In the genomic region with DNA sequence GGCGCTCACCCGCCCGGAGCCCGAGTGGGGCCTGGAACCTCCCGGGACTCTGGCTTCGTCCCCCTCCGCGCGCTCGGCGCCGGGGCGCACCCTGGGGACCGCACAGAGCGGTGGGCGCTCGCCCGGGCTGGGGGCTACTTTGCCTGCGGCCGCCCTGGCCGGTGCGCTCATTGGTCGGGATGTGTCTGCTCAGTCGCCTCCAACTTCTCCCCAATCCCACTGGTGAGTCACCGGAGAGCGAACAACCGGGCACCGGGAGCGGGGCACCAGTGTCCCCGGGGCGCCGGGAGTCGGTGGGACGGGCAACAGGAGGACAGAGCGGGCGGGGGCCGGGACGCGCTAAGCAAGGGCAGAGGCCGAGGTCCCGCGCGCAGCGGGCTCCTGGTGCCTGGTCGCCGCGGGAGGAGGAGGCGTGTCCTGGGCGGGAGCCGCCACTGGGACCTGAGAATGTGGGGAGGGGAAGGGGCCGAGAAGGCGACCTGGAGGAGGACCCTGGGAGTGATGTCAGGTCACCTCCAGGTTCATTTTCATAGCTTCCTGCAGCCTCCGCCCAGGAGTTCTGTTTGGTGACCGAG, we compare ENCODE assay signal across 9 mouse cellular contexts. TPM values are rescaled to one million over a fixed set of nuclear protein-coding genes. Genes with fewer than 3 reads are reported as not detected.
A peak's percentile ranks its signal among the peaks of the same experiment; 100 is the strongest.
DNase-seq lines count a peak whose midpoint lies in the region; ATAC-seq lines count a peak whose summit lies in the region.
"Had no signal": no experiment of that assay in that cellular context is flagged by ENCODE, and none has a peak within 500 bp of the region (broad histone marks: within the 10 kb centered on the region; RNA-seq: fewer than 3 reads in every experiment).

No protein-coding gene starts in this region.

- H3K4me1 ChIP-seq in embryonic facial prominence, embryonic 11.5 days (ENCODE audit: control insufficient read depth, insufficient read depth, low read length) = no peaks in the 10 kb centered on the region
- no peaks in the 10 kb centered on the region for H3K4me1 ChIP-seq in liver, embryonic 12.5 days
- no peaks in the 10 kb centered on the region for H3K4me1 ChIP-seq in neural tube, embryonic 11.5 days (ENCODE audit: control insufficient read depth, insufficient read depth, low read length)

- H3K36me3 ChIP-seq in embryonic facial prominence, embryonic 11.5 days (replicated peaks; ENCODE audit: control insufficient read depth, insufficient read depth, low read depth, low read length) = no peaks in the 10 kb centered on the region
- no peaks in the 10 kb centered on the region for H3K36me3 ChIP-seq in liver, embryonic 12.5 days
- H3K36me3 ChIP-seq in neural tube, embryonic 11.5 days (ENCODE audit: control insufficient read depth, insufficient read depth, low read length) = no peaks in the 10 kb centered on the region

- H3K9me3 ChIP-seq in embryonic facial prominence, embryonic 11.5 days (replicated peaks; ENCODE audit: control insufficient read depth, low read length) = no peaks in the 10 kb centered on the region
- no peaks in the 10 kb centered on the region for H3K9me3 ChIP-seq in liver, embryonic 12.5 days (replicated peaks)
- H3K9me3 ChIP-seq in neural tube, embryonic 11.5 days (ENCODE audit: control insufficient read depth, low read length) = no peaks in the 10 kb centered on the region

- no peaks in the 10 kb centered on the region for H3K27me3 ChIP-seq in embryonic facial prominence, embryonic 11.5 days (ENCODE audit: control insufficient read depth, insufficient read depth, low read length)
- peaks cover 29% of the 10 kb centered on the region for H3K27me3 ChIP-seq in liver, embryonic 12.5 days (replicated peaks)
- peaks cover 3% of the 10 kb centered on the region; the same call in 1 of the 2 replicates for H3K27me3 ChIP-seq in neural tube, embryonic 11.5 days (ENCODE audit: control insufficient read depth, insufficient read depth, low read length)
- H3K27me3 ChIP-seq: CH12.LX had no signal

- ATAC-seq in embryonic facial prominence, embryonic 11.5 days (replicated peaks; ENCODE audit: insufficient number of reproducible peaks, low FRiP score, low TSS enrichment, low read depth) = peak; percentile 86
- peak; percentile 46; the same call in 1 of the 2 replicates for ATAC-seq in liver, embryonic 12.5 days
- peak; percentile 84 for ATAC-seq in neural tube, embryonic 11.5 days (ENCODE audit: insufficient read depth, low FRiP score, low TSS enrichment)

- H3K27ac ChIP-seq in embryonic facial prominence, embryonic 11.5 days (replicated peaks; ENCODE audit: low read depth, low read length) = peak overlapping the region; percentile 88
- no peak overlapping the region for H3K27ac ChIP-seq in liver, embryonic 12.5 days
- no peak overlapping the region for H3K27ac ChIP-seq in neural tube, embryonic 11.5 days (ENCODE audit: low read depth, low read length)

- peak overlapping the region; percentile 91 for H3K4me2 ChIP-seq in embryonic facial prominence, embryonic 11.5 days (ENCODE audit: low read depth, low read length)
- H3K4me2 ChIP-seq in liver, embryonic 12.5 days = peak overlapping the region; percentile 74
- peak overlapping the region; percentile 96 for H3K4me2 ChIP-seq in neural tube, embryonic 11.5 days (ENCODE audit: low read depth)

- H3K9ac ChIP-seq in embryonic facial prominence, embryonic 11.5 days (replicated peaks; ENCODE audit: low read length) = peak overlapping the region; percentile 84
- no peak overlapping the region for H3K9ac ChIP-seq in liver, embryonic 12.5 days
- H3K9ac ChIP-seq in neural tube, embryonic 11.5 days (ENCODE audit: low read length) = peak overlapping the region; percentile 57

- DNase-seq in left cerebral cortex, adult 18-20 months (ENCODE audit: low spot score in 2 of 2) = peak; percentile 29 to 36
- no peak for DNase-seq in left cerebral cortex, adult 11 months (ENCODE audit: low spot score)
- DNase-seq in embryonic facial prominence, embryonic 11.5 days (ENCODE audit: low spot score) = peak; percentile 66
- DNase-seq in heart, adult 8-10 months (ENCODE audit: low spot score) = peak; percentile 20
- peak; percentile 76 for DNase-seq in kidney, adult 11 months
- DNase-seq in neural tube, embryonic 11.5 days (ENCODE audit: low spot score) = peak; percentile 60
- peak; percentile 19 for DNase-seq in urinary bladder, postnatal 14 days (ENCODE audit: low spot score)

- peak overlapping the region; percentile 77 for H3K4me3 ChIP-seq in embryonic facial prominence, embryonic 11.5 days (ENCODE audit: low read depth, low read length)
- H3K4me3 ChIP-seq in liver, embryonic 12.5 days = peak overlapping the region; percentile 49
- peak overlapping the region; percentile 77 for H3K4me3 ChIP-seq in neural tube, embryonic 11.5 days (ENCODE audit: low read depth, low read length)

- WGBS in embryonic facial prominence, embryonic 11.5 days = under 1% methylated on average over 45 of the region's 54 CpGs
- 1% methylated on average over 54 of the region's 54 CpGs for WGBS in liver, embryonic 12.5 days (ENCODE audit: insufficient replicate concordance)
- WGBS in neural tube, embryonic 11.5 days = 0% methylated on average over 47 of the region's 54 CpGs

RNA-seq across cellular contexts. Expression of gene Mme, which starts 54.4 kb away (rescaled TPM):
- 10 to 100 TPM in 1 of 2 experiments, 1 to 10 TPM in 1; 7.1 to 12.1 TPM for total RNA-seq in left cerebral cortex, adult 18-20 months (2021)
- polyA plus RNA-seq in embryonic facial prominence, embryonic 11.5 days (2014; fragmentation: Nextera tagmentation; extraction: Ambion mirVana) = 33.2 and 33.3 TPM in 2 replicates
- 10 to 100 TPM; 12.7 to 16.8 (median 15.0) TPM for total RNA-seq in heart, adult 8-10 months (2022)
- polyA plus RNA-seq in liver, embryonic 12.5 days (2016; fragmentation: Nextera tagmentation; extraction: Ambion mirVana) = 0.12 and 0.48 TPM in 2 replicates
- polyA plus RNA-seq in neural tube, embryonic 11.5 days (2014; fragmentation: Nextera tagmentation; extraction: Ambion mirVana) = 7.8 and 11.2 TPM in 2 replicates
- total RNA-seq: CH12.LX had no signal
